Mouse (Mus musculus): Measurements from ENCODE around the gene Srebf2. TPM values are rescaled to one million over a fixed set of nuclear protein-coding genes. Genes with fewer than 3 reads are reported as not detected.

Gene Srebf2
- polyA plus RNA-seq, 2 experiments from 2014 or later = 32.6 to 51.4 TPM

DNA sequence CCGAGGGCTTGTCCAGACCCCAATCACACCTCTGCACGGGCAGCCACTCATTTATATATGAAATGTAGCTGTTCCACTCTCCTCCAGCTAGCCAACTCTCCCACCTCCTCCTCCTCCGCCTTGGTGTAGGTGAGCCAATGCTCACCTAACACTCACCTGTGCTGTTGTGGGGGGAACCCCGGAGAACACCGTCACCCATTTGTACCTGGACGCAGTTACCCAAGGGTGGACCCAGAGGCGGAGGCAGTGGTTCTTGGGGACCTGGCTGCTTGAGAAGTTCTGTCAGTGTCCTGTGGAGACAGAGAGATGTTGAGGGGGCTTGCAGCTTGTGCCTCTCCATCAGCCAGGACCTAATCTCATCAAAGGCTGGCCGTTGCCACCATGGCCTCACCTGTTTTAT lies 61.3 kb downstream of the Srebf2 start:
- ATAC-seq = no peak

DNA sequence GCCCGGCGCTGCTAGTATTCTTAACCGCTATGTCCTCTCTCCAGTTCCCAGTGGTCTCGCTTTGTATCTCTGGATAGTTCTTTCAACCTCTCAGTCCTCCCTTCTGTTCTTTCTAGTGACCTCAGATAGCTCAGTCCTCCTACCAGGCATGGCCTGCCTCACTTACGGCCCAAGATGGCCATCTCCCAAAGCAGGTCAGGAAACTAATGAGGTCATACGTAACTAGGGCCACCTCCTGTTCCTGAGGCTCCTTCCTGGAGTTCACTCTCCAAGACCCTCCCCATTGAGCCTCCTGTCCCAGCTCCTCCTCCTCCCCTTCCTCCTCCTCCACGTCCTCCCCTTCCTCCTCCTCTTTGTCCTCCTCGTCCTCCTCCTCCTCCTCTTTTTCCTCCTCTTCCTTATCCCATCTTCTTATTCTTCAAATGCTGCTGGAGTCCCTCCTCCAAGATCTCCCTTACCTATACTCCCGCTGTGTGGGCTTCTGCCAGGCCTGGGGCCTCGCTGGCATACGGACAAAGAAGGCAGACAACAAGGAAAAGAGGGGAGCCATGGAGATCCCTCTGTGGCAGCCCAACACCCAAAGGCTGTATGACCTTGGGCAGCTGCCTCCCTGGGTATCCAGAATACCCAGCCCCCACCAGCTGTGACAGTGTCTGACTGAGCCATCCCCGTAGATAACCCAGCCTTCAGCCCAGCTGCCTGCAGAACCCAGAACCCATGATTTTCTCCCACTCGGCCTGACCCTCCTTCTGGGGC lies 62.5 kb downstream of the Srebf2 start:
- no peak for ATAC-seq

DNA sequence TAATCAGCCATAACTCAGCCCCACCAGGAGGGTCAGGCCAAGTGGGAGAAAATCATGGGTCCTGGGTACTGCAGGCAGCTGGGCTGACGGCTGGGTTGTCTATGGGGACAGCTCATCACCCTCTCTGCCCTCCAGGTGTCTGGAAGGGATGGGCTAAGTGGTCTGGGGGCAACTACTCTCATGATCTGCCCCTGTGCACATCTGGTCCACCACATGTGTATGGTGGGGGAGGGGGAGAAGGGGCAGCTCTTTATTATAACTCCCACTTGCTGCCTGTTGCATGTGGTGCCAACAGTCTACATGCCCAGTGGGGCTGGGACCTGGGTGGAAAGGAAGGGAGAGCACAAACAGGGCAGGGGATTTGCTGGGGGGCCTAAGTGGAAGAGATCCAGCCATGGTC lies 63.8 kb downstream of the Srebf2 start:
- ATAC-seq = no peak

DNA sequence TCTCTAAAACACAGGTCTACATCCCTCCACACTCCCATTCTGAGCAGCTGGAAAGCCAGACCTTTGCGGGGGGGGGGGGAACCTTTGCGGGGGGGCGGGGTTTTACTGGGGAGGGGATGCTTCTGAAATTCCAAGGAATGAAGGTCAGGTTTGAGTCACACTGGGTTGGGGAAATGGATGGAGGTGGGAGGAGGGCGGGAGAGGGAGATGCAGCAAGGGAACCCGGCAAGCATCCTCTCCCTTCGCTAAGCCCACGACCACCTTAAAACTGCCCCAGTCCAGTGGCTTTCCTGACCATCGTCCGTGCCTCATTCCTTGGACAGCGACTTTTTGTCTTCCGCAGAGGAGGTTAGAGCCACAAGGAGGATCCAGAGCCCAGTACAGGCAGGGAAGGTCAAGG lies 64.3 kb downstream of the Srebf2 start:
- ATAC-seq = no peak

DNA sequence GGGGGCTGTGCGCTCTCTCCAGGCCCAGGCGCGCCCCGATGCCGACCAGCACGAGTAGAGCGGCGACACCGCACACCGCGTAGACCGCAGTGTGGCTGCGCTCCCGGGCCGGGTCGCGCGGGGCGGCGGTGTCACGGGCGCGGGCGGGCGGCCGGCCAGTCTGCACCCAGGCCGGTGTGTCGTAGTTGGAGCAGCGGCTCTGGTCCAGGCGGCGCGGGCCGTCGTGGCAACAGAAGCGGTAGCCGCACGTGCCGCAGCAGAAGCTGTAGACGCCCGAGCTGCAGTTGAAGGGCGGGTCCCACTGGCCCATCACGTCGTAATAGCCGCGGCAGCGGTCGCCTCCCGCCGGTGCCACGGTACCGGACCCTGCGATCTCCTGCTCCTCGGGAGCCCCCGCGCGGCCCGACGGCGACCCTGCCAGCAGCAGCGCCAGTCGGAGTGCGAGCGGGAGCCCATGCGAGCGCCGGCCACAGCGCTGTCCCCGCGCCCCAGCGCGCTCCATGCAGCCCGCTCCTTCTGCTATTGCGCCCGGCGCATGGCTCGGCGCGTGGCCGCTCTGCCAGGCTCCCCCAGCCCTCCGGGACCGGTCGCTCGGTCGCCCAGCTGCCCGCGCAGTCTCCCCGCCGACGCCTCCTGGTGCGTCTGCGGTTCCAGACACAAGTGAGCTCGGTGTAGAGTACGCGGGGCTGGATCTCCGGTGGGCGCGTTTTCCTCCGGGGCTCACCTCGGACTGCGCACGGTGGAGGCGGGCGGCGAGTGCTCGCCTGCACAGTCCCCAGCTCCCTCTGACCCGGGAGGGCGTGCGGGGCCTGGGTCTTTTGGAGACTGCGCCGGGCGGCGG lies 65.2 kb downstream of the Srebf2 start:
- ATAC-seq = no peak

DNA sequence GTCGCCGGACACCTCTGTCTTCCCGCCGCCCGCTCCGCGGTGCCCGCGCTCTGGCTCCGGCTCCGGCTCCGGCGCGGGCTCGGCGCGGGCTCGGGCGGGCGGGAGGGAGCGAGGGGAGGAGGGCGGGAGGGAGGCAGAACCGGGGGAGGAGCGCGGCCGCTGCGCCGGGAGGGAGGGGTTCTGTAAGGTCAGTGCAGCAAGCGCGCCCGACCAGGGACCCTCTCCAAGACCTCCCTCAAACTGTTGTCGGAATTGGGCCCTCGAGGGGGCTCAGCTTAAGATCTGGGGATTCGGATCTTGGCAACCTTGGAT lies 65.7 kb downstream of the Srebf2 start, which contains the start of gene Shisa8:
TSS of gene Shisa8 (minus strand) at position 64 of the 312 bp plus-strand sequence.
- ATAC-seq = no peak

DNA sequence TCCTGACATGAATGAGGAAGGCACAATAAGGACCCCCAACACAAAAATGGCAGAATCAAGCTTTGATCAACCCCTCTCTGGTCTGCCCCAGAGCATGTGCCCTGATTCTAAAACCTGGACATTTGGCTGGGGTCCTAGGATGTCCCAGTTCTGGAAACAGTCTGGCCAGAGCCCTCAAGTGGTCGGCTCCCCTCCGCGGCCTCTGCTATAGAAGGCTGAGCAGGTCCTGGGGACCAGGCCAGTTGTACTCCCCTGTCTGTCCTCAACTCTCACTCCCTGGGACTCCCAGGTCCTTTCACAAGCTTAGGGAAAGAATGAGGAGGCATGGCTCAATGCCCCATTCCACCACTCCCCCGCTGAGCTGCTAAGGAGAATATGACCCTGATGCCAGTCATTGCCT lies 66.2 kb downstream of the Srebf2 start:
- ATAC-seq = no peak

DNA sequence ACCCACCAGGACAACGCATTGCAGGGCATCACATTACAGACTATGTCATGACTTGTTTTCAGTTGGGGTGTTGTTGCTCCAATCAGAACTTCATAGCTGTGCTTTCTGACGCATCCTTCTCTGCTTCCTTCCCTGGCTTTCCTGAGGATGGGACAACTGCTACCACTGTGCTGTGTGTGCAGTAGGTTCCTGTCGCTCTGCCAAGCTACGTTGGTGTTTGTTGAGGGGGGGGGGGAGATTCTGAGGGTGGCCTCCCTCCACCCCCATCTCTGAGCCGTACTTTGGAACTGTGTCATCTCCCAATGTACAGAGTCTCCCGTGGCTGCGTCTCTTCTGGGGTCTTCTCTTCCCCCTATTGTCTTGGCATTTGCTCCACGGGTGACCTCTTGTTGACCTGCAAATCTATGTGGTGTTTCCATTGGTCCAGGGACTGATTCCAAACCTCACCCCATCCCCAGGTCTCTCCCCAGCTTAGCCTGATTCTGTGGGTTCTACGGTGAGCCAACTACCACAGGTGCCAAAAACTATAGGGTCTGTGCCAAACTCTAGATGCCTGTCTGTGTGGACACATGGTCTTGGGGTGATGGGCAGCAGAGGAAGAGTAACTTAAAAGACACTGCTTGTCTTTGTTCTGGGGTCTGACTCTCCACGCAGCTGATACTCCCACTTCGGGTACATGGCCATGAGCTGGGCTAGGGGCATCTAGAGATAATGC lies 68.5 kb downstream of the Srebf2 start:
- no peak for ATAC-seq

DNA sequence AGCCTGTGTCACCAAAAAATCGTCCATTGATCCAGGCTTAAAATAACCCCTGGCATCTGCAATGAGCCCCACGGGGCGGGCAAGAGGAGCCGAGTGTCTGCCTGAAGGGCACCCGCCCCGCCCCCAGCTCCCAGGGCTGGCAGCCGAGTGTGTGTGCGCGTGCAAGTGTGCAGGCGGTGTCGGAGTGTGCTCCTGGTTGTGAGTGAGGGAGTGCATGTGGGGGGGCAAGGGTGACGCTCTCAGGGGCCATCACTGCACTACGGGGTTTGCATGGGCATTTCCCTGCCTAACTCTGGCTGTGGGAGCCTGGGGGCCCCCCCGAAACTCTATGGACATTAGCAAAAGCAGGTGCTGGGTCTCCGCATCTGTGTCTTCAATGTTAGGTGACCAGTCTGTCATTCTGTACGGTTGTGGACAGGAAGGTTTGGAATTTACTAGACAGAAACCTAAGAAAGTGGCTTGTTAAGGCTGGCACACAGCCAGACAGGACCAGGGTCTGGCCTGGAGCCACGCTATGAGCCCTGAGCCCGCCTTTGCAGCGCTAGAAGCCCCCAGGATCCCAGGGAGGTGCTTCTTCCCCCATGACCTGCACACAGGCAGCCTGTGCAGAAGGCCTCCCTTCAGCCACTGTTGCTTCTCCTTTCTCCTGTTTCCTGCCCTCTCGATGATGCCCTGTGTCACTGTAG lies 69.3 kb downstream of the Srebf2 start:
- ATAC-seq = no peak

DNA sequence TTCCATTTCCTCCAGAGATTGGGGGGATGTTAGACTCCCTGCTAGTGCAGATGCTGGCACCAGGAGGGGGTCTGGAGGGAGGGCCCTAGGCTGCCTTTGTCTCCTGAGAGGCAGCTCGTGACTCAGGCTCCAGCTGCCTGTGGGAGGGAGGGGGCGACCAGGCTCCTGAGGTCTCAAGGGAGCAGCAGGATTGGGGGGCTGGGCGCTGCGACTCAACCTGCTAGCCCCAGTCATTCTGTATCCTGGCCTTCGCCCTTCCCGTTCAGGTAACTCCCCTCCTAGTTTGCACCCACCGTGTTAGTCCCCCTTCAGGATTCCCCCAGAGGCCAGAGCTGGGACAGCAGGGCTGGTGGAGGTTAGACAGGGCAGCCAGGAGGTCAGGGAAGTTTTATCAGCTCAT lies 70.1 kb downstream of the Srebf2 start:
- no peak for ATAC-seq

DNA sequence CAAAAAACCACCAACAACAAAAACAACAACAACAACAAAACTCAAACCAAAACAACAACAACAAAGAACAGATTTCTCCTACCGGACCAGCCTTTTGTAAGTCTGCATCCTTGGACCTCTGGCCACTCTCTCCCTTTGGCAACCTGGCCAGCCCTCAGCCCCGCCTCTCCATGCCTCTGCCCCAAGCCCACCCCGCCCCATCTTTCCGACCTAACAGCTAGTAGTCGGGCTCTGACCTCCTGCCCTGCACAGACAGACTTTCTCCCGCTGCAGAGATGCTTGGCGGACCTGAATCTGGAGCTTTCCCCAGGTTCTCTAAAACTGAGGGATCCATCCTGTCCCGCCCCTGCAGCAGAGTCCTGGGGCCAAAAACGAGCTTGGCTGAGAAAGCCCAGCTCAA lies 71.0 kb downstream of the Srebf2 start:
- ATAC-seq = no peak

DNA sequence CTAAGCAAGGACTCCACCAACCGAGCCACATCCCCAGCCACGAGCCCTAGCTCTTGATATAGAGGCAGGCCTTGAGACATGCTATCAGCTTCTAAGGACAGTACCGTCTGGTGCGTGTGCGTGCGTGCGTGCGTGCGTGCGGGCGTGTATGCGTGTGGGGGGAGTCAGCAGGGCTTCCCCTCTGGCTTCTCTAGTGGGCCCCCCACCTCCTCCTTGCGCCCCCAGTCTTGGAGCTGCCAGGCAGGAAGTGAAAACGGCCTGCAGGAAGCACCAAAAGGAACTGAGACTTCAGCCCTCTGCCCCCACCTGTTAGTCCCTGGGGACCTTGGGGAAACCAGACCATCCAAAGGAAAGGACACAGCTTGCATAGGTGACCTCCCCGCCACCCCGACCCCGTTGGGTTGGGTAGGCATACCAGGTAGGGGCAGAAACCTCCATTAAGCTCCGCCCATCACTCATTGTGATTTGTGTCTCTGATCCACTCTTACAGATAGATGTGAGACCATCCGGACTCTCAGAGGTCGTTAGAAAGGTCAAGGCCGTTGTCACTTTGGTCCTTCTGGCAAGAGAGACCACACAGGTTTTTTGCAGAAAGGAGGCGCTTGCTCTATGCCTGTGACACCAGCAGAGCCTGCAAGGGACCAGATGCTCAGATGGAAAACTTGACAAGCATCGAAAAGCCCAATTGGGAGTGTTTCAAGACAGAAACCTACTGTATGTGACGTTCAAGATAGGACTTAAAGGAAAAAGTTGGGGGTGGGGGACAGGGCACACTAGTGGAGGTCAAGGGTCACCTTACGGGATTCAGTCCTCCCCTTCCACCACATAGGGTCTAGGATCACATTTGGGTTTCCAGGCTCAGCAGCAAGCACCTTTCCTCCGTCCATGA lies 72.0 kb downstream of the Srebf2 start:
- ATAC-seq = no peak

DNA sequence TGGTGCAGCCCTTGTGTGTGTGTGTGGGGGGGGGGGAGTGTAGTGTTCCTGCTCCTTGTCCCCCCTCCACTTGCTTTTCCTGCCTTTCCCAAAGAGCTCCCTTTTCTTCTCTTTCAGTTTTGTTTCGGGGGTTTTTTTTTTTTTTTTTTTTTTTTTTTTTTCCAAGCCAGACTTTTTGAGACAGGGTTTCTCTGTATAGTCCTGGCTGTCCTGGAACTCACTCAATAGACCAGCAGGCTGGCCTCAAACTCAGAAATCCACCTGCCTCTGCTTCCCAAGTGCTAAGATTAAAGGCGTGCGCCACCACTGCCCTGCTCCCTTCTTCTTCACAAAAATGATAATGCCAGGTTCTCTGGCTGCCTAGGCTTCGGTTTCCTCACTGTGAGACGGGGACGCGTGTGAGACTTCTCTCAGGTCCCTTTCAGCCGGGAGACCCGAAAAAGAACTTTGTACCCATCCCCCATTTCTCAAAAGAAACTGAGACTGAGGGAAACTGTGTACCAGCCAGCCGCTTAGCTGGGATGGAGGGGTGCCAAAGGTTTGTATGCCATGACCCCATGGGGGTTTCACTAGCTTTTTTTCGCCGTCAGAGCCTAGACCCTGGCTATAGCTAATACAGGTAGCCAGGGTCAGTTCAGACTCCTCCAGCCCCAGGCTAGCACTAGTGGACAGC lies 73.2 kb downstream of the Srebf2 start:
- ATAC-seq = no peak

DNA sequence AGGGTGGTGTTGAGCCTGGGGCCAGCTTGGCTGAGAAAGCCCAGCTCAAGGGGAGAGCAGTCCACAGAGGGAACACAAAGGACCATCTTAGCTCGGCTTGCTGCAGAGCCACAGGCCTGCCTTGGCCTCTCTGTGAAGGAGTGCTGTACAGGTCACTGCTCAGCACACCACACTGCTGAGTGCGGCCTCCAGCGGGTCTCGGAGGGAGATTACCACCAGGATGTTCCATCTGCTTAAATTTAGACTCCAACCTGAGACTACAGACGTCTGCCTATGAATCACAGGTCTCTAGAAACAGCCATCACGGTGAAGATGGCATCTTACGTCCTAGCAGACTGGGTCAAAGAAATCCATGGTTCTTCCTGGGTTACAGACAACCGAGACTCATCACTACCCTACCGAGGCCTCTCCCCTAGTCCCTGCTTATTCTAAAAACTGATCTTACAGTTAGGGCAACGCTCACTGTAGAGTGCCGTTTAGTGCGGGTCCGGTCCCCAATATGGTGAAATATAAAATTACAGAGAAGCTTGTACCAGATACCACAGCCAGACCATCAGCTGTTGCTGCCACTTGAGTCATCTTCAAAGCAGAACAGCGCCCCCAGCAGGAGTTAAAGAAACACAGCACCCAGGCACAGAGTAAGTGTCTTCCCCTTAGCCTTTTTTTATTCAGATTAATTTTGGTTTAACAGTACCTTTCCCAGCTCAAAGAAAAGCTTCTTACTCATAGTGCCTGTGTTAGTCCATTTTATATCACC lies 74.3 kb downstream of the Srebf2 start:
- ATAC-seq = no peak

DNA sequence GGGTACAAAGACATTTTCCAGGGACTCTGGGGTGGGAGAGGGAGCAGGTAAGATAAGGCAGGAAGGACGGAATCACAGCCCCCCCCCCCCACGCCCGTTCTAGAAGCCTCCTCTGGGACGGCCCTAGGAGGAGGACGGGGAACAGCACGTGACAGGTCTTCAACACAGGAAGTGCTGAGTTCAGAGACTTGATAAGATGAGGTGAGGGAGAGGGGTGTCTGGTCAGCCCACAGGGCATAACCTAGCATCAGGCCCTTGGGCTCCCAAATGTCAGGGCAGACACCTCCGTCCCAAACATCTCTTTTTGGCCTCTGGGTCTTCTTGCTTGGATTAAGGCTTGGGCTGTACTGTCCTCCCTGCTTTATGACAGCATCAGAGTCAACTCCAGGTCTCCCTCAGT lies 76.3 kb downstream of the Srebf2 start:
- no peak for ATAC-seq

DNA sequence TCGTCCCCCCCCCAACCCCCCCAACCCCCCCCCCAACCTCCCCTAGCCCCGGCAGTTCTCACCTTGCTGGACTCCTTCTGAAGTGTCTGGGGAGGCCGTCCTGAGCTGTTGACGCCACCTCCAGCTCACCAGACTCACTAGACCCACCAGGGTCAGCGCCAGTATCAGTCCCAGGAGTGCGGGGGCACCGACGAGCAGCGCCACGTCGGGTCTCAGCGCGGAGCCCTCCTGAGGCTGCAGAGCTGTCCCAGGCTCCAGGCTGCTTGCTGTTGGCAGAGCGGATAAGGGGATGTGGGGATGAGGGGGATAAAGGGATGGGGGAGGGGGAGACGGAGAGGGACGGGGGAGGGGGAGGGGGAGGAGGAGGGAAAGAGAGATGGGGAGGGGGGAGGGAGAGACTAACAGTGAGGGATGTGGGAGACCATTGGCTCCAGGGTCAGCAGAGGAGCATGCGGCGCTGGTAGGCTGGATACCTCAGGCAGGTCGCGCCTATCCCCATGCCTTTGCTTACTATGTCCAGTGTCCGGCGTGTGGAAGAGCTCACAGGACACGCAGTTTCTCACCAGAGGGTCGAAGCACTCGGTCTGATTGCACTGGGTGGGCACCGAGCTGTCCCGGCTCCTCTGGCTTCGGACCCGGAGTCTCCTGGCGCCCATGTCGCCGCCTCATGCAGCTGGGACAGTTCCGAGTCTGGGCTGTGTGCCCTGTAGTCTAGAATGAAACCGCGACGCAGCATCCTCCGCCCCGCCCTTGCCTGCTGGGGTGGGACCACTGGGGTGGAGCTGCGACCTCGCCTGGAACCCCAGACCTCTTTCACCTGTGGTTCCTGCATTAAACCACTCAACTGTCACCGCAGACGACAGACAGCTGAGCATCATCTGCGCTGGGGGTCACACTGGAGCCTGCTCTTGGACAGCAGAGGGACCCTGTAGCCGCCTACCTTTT lies 76.9 kb downstream of the Srebf2 start, which contains the start of gene Tnfrsf13c:
TSS of gene Tnfrsf13c (minus strand) at position 713 of the 945 bp plus-strand sequence.
- no peak for ATAC-seq

DNA sequence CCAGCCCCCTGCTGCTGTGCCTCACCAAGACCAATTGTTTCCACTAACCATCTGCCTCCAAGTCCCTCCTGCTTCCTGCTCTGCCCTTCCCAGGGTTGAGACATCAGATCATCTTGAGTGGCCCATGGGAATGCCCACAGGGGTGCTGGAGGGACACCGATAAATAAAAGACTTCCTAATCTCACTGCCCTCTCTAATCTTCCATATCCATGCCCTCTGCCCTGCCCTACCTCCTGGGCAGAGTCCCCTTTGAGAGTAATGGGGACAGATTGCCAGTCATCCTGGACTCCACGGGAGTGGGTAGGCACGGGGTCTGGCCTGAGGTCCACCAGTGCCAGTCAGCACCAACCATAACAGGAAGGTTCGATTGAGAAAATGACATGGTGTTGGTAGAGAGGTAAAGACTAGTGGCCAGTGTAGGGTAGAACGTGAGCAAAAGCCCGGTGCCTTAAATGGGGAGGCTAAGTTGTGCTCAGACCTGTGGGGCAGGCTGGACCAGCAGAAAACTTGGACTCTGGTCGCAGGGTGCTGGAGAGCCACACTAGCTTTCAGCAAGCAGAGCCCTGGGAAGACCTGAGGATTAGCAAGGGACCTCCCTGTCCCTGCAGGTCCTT lies 77.7 kb downstream of the Srebf2 start:
- no peak for ATAC-seq

DNA sequence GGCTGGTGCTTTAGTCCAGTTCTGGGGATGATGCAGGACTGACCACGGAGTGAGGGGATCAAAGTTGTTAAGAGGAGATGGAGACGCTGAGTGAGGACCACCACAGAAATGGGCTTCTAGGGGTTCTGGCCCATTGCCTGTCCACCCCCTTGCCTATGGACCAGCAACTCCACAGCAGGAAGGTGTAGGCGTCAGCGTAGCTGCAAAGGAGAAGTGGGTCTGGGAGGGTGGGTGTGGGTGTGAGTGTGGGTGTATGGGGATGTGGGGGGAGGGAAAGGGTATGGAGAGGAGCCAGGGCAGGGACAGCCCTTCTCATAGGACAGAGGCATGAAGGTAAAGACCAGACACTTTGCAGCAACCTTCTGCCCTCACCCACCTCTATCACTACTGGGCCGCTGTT lies 78.8 kb downstream of the Srebf2 start:
- no peak for ATAC-seq

DNA sequence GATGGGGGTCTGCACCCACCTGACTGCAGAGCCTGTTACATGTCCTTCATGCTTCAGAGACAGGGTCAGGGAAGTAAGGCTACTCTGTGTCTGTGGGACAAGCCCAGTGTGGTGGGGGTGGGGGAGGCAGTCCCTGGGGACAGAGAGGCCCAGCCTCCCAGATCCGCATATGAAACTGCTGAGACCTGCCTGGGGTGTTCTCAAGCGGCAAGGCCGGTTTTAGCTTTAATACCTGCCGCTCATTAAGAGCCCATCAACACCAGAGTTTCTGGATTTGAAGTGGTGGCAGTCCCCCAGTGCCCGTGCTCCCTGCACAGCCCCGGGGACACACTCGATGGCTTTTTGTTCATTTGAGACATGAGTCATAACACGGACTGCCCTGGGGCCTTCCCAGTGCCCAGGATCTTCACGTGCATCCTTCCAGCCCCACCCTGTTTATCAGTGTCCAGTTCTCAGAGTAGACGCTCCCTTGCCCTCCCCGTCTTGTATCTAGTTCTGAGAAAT lies 82.6 kb downstream of the Srebf2 start:
- ATAC-seq = no peak

All from activated CD4-positive, CD25-positive, alpha-beta regulatory T cell, adult 4 months (primary cell).